Mouse (Mus musculus): ENCODE data around the gene Ypel4.

Gene Ypel4

GRCm38 (mm10) chr2:84733579-84734300 is at the start of gene Ypel4:
Gene Ypel4, plus strand, starts transcription at chr2:84734058.
- DNase-seq (ENCODE audit: low spot score) = no peak

- DNase-seq (ENCODE audit: low spot score) = no peak
Observed at GRCm38 (mm10) chr2:84688080-84688844, 45.6 kb upstream of the Ypel4 start.

- DNase-seq (ENCODE audit: low spot score) = no peak
Observed at GRCm38 (mm10) chr2:84690050-84690449, 43.8 kb upstream of the Ypel4 start.

- DNase-seq (ENCODE audit: low spot score) = no peak
Observed at GRCm38 (mm10) chr2:84695007-84695695, 38.7 kb upstream of the Ypel4 start.

- no peak for DNase-seq (ENCODE audit: low spot score)
Observed at GRCm38 (mm10) chr2:84703497-84703896, 30.4 kb upstream of the Ypel4 start.

GRCm38 (mm10) chr2:84704329-84704728 is 29.5 kb upstream of the Ypel4 start:
- no peak for DNase-seq (ENCODE audit: low spot score)

GRCm38 (mm10) chr2:84705295-84705694 is 28.6 kb upstream of the Ypel4 start:
- DNase-seq (ENCODE audit: low spot score) = no peak

GRCm38 (mm10) chr2:84707523-84707922 is 26.3 kb upstream of the Ypel4 start:
- DNase-seq (ENCODE audit: low spot score) = no peak

GRCm38 (mm10) chr2:84711898-84712297 is 22.0 kb upstream of the Ypel4 start:
- DNase-seq (ENCODE audit: low spot score) = no peak

- DNase-seq (ENCODE audit: low spot score) = no peak
Observed at GRCm38 (mm10) chr2:84714422-84714810, 19.4 kb upstream of the Ypel4 start.

GRCm38 (mm10) chr2:84714811-84715561 is 18.9 kb upstream of the Ypel4 start, which contains the start of gene Zdhhc5:
Gene Zdhhc5, minus strand, starts transcription at chr2:84715180.
- DNase-seq (ENCODE audit: low spot score) = peak; percentile 97

GRCm38 (mm10) chr2:84715562-84716361 is 18.1 kb upstream of the Ypel4 start:
- peak; percentile 89 for DNase-seq (ENCODE audit: low spot score)

- DNase-seq (ENCODE audit: low spot score) = no peak
Observed at GRCm38 (mm10) chr2:84716423-84717355, 17.2 kb upstream of the Ypel4 start.

- DNase-seq (ENCODE audit: low spot score) = no peak
Observed at GRCm38 (mm10) chr2:84717357-84717756, 16.5 kb upstream of the Ypel4 start.

- DNase-seq (ENCODE audit: low spot score) = no peak
Observed at GRCm38 (mm10) chr2:84720718-84721117, 13.1 kb upstream of the Ypel4 start.

- DNase-seq (ENCODE audit: low spot score) = no peak
Observed at GRCm38 (mm10) chr2:84721182-84721581, 12.7 kb upstream of the Ypel4 start.

- no peak for DNase-seq (ENCODE audit: low spot score)
Observed at GRCm38 (mm10) chr2:84723856-84724255, 10.0 kb upstream of the Ypel4 start.

GRCm38 (mm10) chr2:84725770-84726169 is 8.1 kb upstream of the Ypel4 start:
- no peak for DNase-seq (ENCODE audit: low spot score)

- no peak for DNase-seq (ENCODE audit: low spot score)
Observed at GRCm38 (mm10) chr2:84726716-84727115, 7.1 kb upstream of the Ypel4 start.
